Mouse (Mus musculus): Measurements from ENCODE around the gene Cdc34. TPM values are rescaled to one million over a fixed set of nuclear protein-coding genes. Genes with fewer than 3 reads are reported as not detected.

Cdc34 gene
- polyA plus RNA-seq, 1 experiment from 2014 or later: 88.0 TPM

- WGBS: 34% methylated on average over 3 of the region's 3 CpGs
- H3K9ac ChIP-seq (ENCODE audit: low read depth, low read length): no peak overlapping the region
- H3K9me3 ChIP-seq (ENCODE audit: control insufficient read depth): no peaks in the 10 kb centered on the region
- no peak overlapping the region for H3K27ac ChIP-seq (ENCODE audit: low read depth, low read length)
- no peaks in the 10 kb centered on the region for H3K27me3 ChIP-seq (replicated peaks; ENCODE audit: control insufficient read depth, insufficient read depth, low read length)
- no peaks in the 10 kb centered on the region for H3K4me1 ChIP-seq (replicated peaks; ENCODE audit: control insufficient read depth, insufficient read depth, low read length)
- no peak for TF ChIP-seq CTCF (IDR thresholded peaks at IDR 0.05; ENCODE audit: low read depth)
- H3K4me2 ChIP-seq (replicated peaks; ENCODE audit: low read depth): no peak overlapping the region
- no peak overlapping the region for H3K4me3 ChIP-seq (ENCODE audit: low read depth, low read length)
- no peaks in the 10 kb centered on the region for H3K36me3 ChIP-seq (ENCODE audit: control insufficient read depth, insufficient read depth)
- ATAC-seq: no peak
Observed at GRCm38 (mm10) chr10:79661861-79662260, 20.1 kb upstream of the Cdc34 start.

- Histone ChIP-seq H3K4me3 (ENCODE audit: low read depth, low read length) (no peak within 1 kb of the TSS), H3K27me3 (replicated peaks; ENCODE audit: control insufficient read depth, insufficient read depth, low read length) (no peaks in the 10 kb centered on the region), H3K27ac (ENCODE audit: low read depth, low read length) (no peak within 1 kb of the TSS), H3K9ac (ENCODE audit: low read depth, low read length) (no peak within 1 kb of the TSS), H3K9me3 (ENCODE audit: control insufficient read depth) (no peaks in the 10 kb centered on the region), H3K4me2 (replicated peaks; ENCODE audit: low read depth) (no peak within 1 kb of the TSS), H3K36me3 (ENCODE audit: control insufficient read depth, insufficient read depth) (no peaks in the 10 kb centered on the region), H3K4me1 (replicated peaks; ENCODE audit: control insufficient read depth, insufficient read depth, low read length) (no peaks in the 10 kb centered on the region)
- WGBS: 13% methylated on average over 13 of the region's 13 CpGs
- TF ChIP-seq CTCF (IDR thresholded peaks at IDR 0.05; ENCODE audit: low read depth): peak; percentile 96
- 0 out of 2 replicates have a peak, but pooled peaks have one; percentile 17 for ATAC-seq
Observed at GRCm38 (mm10) chr10:79664131-79664665, 17.8 kb upstream of the Cdc34 start, which contains the start of gene Madcam1. TSS of gene Madcam1 (plus strand) at chr10:79664559.

GRCm38 (mm10) chr10:79665051-79665450, 16.9 kb upstream of the Cdc34 start:
- H3K4me2 ChIP-seq (replicated peaks; ENCODE audit: low read depth): no peak overlapping the region
- 86% methylated on average over 8 of the region's 8 CpGs for WGBS
- H3K27me3 ChIP-seq (replicated peaks; ENCODE audit: control insufficient read depth, insufficient read depth, low read length): no peaks in the 10 kb centered on the region
- no peak for ATAC-seq
- H3K4me1 ChIP-seq (replicated peaks; ENCODE audit: control insufficient read depth, insufficient read depth, low read length): peaks cover 1% of the 10 kb centered on the region; the same call in 1 of the 2 replicates
- H3K36me3 ChIP-seq (ENCODE audit: control insufficient read depth, insufficient read depth): no peaks in the 10 kb centered on the region
- H3K4me3 ChIP-seq (ENCODE audit: low read depth, low read length): no peak overlapping the region
- TF ChIP-seq CTCF (IDR thresholded peaks at IDR 0.05; ENCODE audit: low read depth): no peak
- no peak overlapping the region for H3K27ac ChIP-seq (ENCODE audit: low read depth, low read length)
- H3K9me3 ChIP-seq (ENCODE audit: control insufficient read depth): no peaks in the 10 kb centered on the region
- no peak overlapping the region for H3K9ac ChIP-seq (ENCODE audit: low read depth, low read length)

GRCm38 (mm10) chr10:79666493-79666892, 15.5 kb upstream of the Cdc34 start:
- Histone ChIP-seq H3K36me3 (ENCODE audit: control insufficient read depth, insufficient read depth) (no peaks in the 10 kb centered on the region), H3K27me3 (replicated peaks; ENCODE audit: control insufficient read depth, insufficient read depth, low read length) (no peaks in the 10 kb centered on the region), H3K4me1 (replicated peaks; ENCODE audit: control insufficient read depth, insufficient read depth, low read length) (peaks cover 7% of the 10 kb centered on the region; the same call in 1 of the 2 replicates), H3K9ac (ENCODE audit: low read depth, low read length) (no peak overlapping the region), H3K4me2 (replicated peaks; ENCODE audit: low read depth) (no peak overlapping the region), H3K9me3 (ENCODE audit: control insufficient read depth) (no peaks in the 10 kb centered on the region), H3K4me3 (ENCODE audit: low read depth, low read length) (no peak overlapping the region), H3K27ac (ENCODE audit: low read depth, low read length) (no peak overlapping the region)
- WGBS: 68% methylated on average over 9 of the region's 9 CpGs
- ATAC-seq: no peak
- no peak for TF ChIP-seq CTCF (IDR thresholded peaks at IDR 0.05; ENCODE audit: low read depth)

GRCm38 (mm10) chr10:79668076-79668475, 13.9 kb upstream of the Cdc34 start:
- no peak for ATAC-seq

GRCm38 (mm10) chr10:79668771-79669575, 13.0 kb upstream of the Cdc34 start, which contains the start of gene Tpgs1:
TSS of gene Tpgs1 (plus strand) at chr10:79669369.
- WGBS: under 1% methylated on average over 45 of the region's 45 CpGs
- Histone ChIP-seq H3K4me2 (replicated peaks; ENCODE audit: low read depth) (peak within 1 kb of the TSS; percentile 77), H3K27ac (ENCODE audit: low read depth, low read length) (peak within 1 kb of the TSS; percentile 87), H3K27me3 (replicated peaks; ENCODE audit: control insufficient read depth, insufficient read depth, low read length) (no peaks in the 10 kb centered on the region), H3K4me1 (replicated peaks; ENCODE audit: control insufficient read depth, insufficient read depth, low read length) (peaks cover 7% of the 10 kb centered on the region; the same call in 1 of the 2 replicates), H3K9me3 (ENCODE audit: control insufficient read depth) (no peaks in the 10 kb centered on the region), H3K9ac (ENCODE audit: low read depth, low read length) (peak within 1 kb of the TSS; percentile 59), H3K36me3 (ENCODE audit: control insufficient read depth, insufficient read depth) (no peaks in the 10 kb centered on the region), H3K4me3 (ENCODE audit: low read depth, low read length) (peak within 1 kb of the TSS; percentile 98)
- peak; percentile 93 for TF ChIP-seq CTCF (IDR thresholded peaks at IDR 0.05; ENCODE audit: low read depth)
- ATAC-seq: peak; percentile 80

More at GRCm38 (mm10) chr10:79668076-79668475, 13.9 kb upstream of the Cdc34 start:
- H3K36me3 ChIP-seq (ENCODE audit: control insufficient read depth, insufficient read depth): no peaks in the 10 kb centered on the region
- WGBS: 81% methylated on average over 5 of the region's 5 CpGs
- H3K4me3 ChIP-seq (ENCODE audit: low read depth, low read length): no peak overlapping the region
- H3K4me1 ChIP-seq (replicated peaks; ENCODE audit: control insufficient read depth, insufficient read depth, low read length): peaks cover 7% of the 10 kb centered on the region; the same call in 1 of the 2 replicates
- no peak overlapping the region for H3K4me2 ChIP-seq (replicated peaks; ENCODE audit: low read depth)
- no peak overlapping the region for H3K9ac ChIP-seq (ENCODE audit: low read depth, low read length)
- TF ChIP-seq CTCF (IDR thresholded peaks at IDR 0.05; ENCODE audit: low read depth): no peak
- no peaks in the 10 kb centered on the region for H3K27me3 ChIP-seq (replicated peaks; ENCODE audit: control insufficient read depth, insufficient read depth, low read length)
- no peak overlapping the region for H3K27ac ChIP-seq (ENCODE audit: low read depth, low read length)
- no peaks in the 10 kb centered on the region for H3K9me3 ChIP-seq (ENCODE audit: control insufficient read depth)

All from intestine, postnatal 0 days (tissue).